Mouse (Mus musculus): ENCODE data around the gene Apoa2. TPM values are rescaled to one million over a fixed set of nuclear protein-coding genes. Genes with fewer than 3 reads are reported as not detected.
A peak's percentile ranks its signal among the peaks of the same experiment; 100 is the strongest.

Apoa2 gene
- polyA plus RNA-seq, 1 experiment from 2014 or later: 11.1 TPM

GRCm38 (mm10) chr1:171212854-171213253 lies 12.0 kb upstream of the Apoa2 start:
- H3K27me3 ChIP-seq (replicated peaks): no peaks in the 10 kb centered on the region
- H3K36me3 ChIP-seq: no peaks in the 10 kb centered on the region
- no peak overlapping the region for H3K27ac ChIP-seq (replicated peaks)
- H3K9ac ChIP-seq (replicated peaks): no peak overlapping the region
- H3K9me3 ChIP-seq (replicated peaks): no peaks in the 10 kb centered on the region
- no peak overlapping the region for H3K4me3 ChIP-seq (replicated peaks)
- H3K4me2 ChIP-seq: no peak overlapping the region
- no peaks in the 10 kb centered on the region for H3K4me1 ChIP-seq
- 66% methylated on average over 3 of the region's 3 CpGs for whole genome bisulfite sequencing
- no peak for ATAC-seq (ENCODE audit: low FRiP score)

- Histone ChIP-seq H3K4me2 (no peak within 1 kb of the TSS), H3K36me3 (peaks cover 7% of the 10 kb centered on the region), H3K9me3 (replicated peaks) (no peaks in the 10 kb centered on the region), H3K4me1 (no peaks in the 10 kb centered on the region), H3K9ac (replicated peaks) (no peak within 1 kb of the TSS), H3K27ac (replicated peaks) (no peak within 1 kb of the TSS), H3K27me3 (replicated peaks) (no peaks in the 10 kb centered on the region), H3K4me3 (replicated peaks) (no peak within 1 kb of the TSS)
- 73% methylated on average over 10 of the region's 10 CpGs for WGBS
- no peak for ATAC-seq (ENCODE audit: low FRiP score)
Observed at GRCm38 (mm10) chr1:171213801-171214496, 10.9 kb upstream of the Apoa2 start, which contains the start of gene Nr1i3. Nr1i3 (plus strand) TSS chr1:171213970.

GRCm38 (mm10) chr1:171216241-171216955 lies 8.5 kb upstream of the Apoa2 start:
- no peak for ATAC-seq (ENCODE audit: low FRiP score)
- no peaks in the 10 kb centered on the region for H3K9me3 ChIP-seq (replicated peaks)

GRCm38 (mm10) chr1:171220871-171221270 lies 4.0 kb upstream of the Apoa2 start:
- WGBS: 5% methylated on average over 10 of the region's 10 CpGs

More at GRCm38 (mm10) chr1:171216241-171216955, 8.5 kb upstream of the Apoa2 start:
- Histone ChIP-seq H3K4me2 (no peak overlapping the region), H3K4me3 (replicated peaks) (no peak overlapping the region), H3K27ac (replicated peaks) (no peak overlapping the region), H3K9ac (replicated peaks) (no peak overlapping the region), H3K36me3 (peaks cover 19% of the 10 kb centered on the region), H3K27me3 (replicated peaks) (no peaks in the 10 kb centered on the region), H3K4me1 (peaks cover 9% of the 10 kb centered on the region)
- 92% methylated on average over 18 of the region's 18 CpGs for WGBS

GRCm38 (mm10) chr1:171221281-171222193 lies 3.3 kb upstream of the Apoa2 start:
- Histone ChIP-seq H3K9ac (replicated peaks) (peak overlapping the region; percentile 66), H3K4me3 (replicated peaks) (peak overlapping the region; percentile 74), H3K27me3 (replicated peaks) (no peaks in the 10 kb centered on the region), H3K27ac (replicated peaks) (peak overlapping the region; percentile 81), H3K36me3 (peaks cover 19% of the 10 kb centered on the region), H3K9me3 (replicated peaks) (no peaks in the 10 kb centered on the region), H3K4me2 (peak overlapping the region; percentile 90), H3K4me1 (peaks cover 18% of the 10 kb centered on the region)
- WGBS: 4% methylated on average over 22 of the region's 22 CpGs
- ATAC-seq (ENCODE audit: low FRiP score): peak; percentile 14

More at GRCm38 (mm10) chr1:171220871-171221270, 4.0 kb upstream of the Apoa2 start:
- H3K36me3 ChIP-seq: peaks cover 19% of the 10 kb centered on the region
- peak overlapping the region; percentile 90 for H3K4me2 ChIP-seq
- peak overlapping the region; percentile 66 for H3K9ac ChIP-seq (replicated peaks)
- no peaks in the 10 kb centered on the region for H3K9me3 ChIP-seq (replicated peaks)
- no peak overlapping the region; the same call in 1 of the 2 replicates for H3K27ac ChIP-seq (replicated peaks)
- H3K27me3 ChIP-seq (replicated peaks): no peaks in the 10 kb centered on the region
- peak; percentile 46 for ATAC-seq (ENCODE audit: low FRiP score)
- peaks cover 18% of the 10 kb centered on the region for H3K4me1 ChIP-seq
- H3K4me3 ChIP-seq (replicated peaks): peak overlapping the region; percentile 74

GRCm38 (mm10) chr1:171222238-171223155 lies 2.4 kb upstream of the Apoa2 start, which contains the start of gene Tomm40l:
Tomm40l (minus strand) TSS chr1:171222514.
- Histone ChIP-seq H3K4me1 (peaks cover 18% of the 10 kb centered on the region), H3K4me3 (replicated peaks) (peak within 1 kb of the TSS; percentile 74), H3K9me3 (replicated peaks) (no peaks in the 10 kb centered on the region), H3K4me2 (peak within 1 kb of the TSS; percentile 90), H3K36me3 (peaks cover 19% of the 10 kb centered on the region), H3K27ac (replicated peaks) (peak within 1 kb of the TSS; percentile 81), H3K9ac (replicated peaks) (peak within 1 kb of the TSS; percentile 66), H3K27me3 (replicated peaks) (no peaks in the 10 kb centered on the region)
- 4% methylated on average over 28 of the region's 28 CpGs for WGBS
- ATAC-seq (ENCODE audit: low FRiP score): peak; percentile 95

- H3K4me3 ChIP-seq (replicated peaks): peak overlapping the region; percentile 74
- 90% methylated on average over 6 of the region's 6 CpGs for WGBS
Observed at GRCm38 (mm10) chr1:171223168-171223567, 1.7 kb upstream of the Apoa2 start.

GRCm38 (mm10) chr1:171223796-171224195 lies 1.1 kb upstream of the Apoa2 start:
- Histone ChIP-seq H3K27ac (replicated peaks) (no peak overlapping the region), H3K27me3 (replicated peaks) (no peaks in the 10 kb centered on the region), H3K9ac (replicated peaks) (no peak overlapping the region), H3K36me3 (peaks cover 14% of the 10 kb centered on the region), H3K4me1 (peaks cover 18% of the 10 kb centered on the region), H3K9me3 (replicated peaks) (no peaks in the 10 kb centered on the region), H3K4me2 (no peak overlapping the region), H3K4me3 (replicated peaks) (no peak overlapping the region)
- no peak for ATAC-seq (ENCODE audit: low FRiP score)
- 88% methylated on average over 2 of the region's 2 CpGs for WGBS

More at GRCm38 (mm10) chr1:171223168-171223567, 1.7 kb upstream of the Apoa2 start:
- Histone ChIP-seq H3K9ac (replicated peaks) (no peak overlapping the region), H3K4me1 (peaks cover 18% of the 10 kb centered on the region), H3K36me3 (peaks cover 19% of the 10 kb centered on the region), H3K27me3 (replicated peaks) (no peaks in the 10 kb centered on the region), H3K9me3 (replicated peaks) (no peaks in the 10 kb centered on the region), H3K27ac (replicated peaks) (peak overlapping the region; percentile 77), H3K4me2 (peak overlapping the region; percentile 90)
- ATAC-seq (ENCODE audit: low FRiP score): no peak

- H3K9me3 ChIP-seq (replicated peaks): no peaks in the 10 kb centered on the region
- H3K9ac ChIP-seq (replicated peaks): no peak overlapping the region
- no peak overlapping the region for H3K4me2 ChIP-seq
- no peak overlapping the region for H3K4me3 ChIP-seq (replicated peaks)
- H3K4me1 ChIP-seq: peaks cover 5% of the 10 kb centered on the region
- no peak overlapping the region for H3K27ac ChIP-seq (replicated peaks)
- H3K27me3 ChIP-seq (replicated peaks): no peaks in the 10 kb centered on the region
- 55% methylated on average over 4 of the region's 4 CpGs for WGBS
- no peak for ATAC-seq (ENCODE audit: low FRiP score)
- no peaks in the 10 kb centered on the region for H3K36me3 ChIP-seq
Observed at GRCm38 (mm10) chr1:171226780-171227179, 1.9 kb downstream of the Apoa2 start.

GRCm38 (mm10) chr1:171227879-171228278 lies 3.0 kb downstream of the Apoa2 start:
- Histone ChIP-seq H3K4me2 (no peak overlapping the region), H3K27me3 (replicated peaks) (no peaks in the 10 kb centered on the region), H3K9me3 (replicated peaks) (no peaks in the 10 kb centered on the region), H3K27ac (replicated peaks) (no peak overlapping the region), H3K4me3 (replicated peaks) (no peak overlapping the region), H3K36me3 (no peaks in the 10 kb centered on the region), H3K9ac (replicated peaks) (no peak overlapping the region), H3K4me1 (peaks cover under 1% of the 10 kb centered on the region)
- ATAC-seq (ENCODE audit: low FRiP score): no peak
- WGBS: 78% methylated on average over 1 of the region's 1 CpGs

Data from neural tube, embryonic 15.5 days (tissue).